Mouse (Mus musculus): Measurements from ENCODE around the gene Srprb.

The Srprb gene

GRCm38 (mm10) chr9:103143881-103144280 is 58.1 kb downstream of the Srprb start:
- DNase-seq = no peak

- DNase-seq = no peak
Observed at GRCm38 (mm10) chr9:103141266-103141665, 60.7 kb downstream of the Srprb start.

- no peak for DNase-seq
Observed at GRCm38 (mm10) chr9:103140384-103140783, 61.6 kb downstream of the Srprb start.

- DNase-seq = no peak
Observed at GRCm38 (mm10) chr9:103139481-103139880, 62.5 kb downstream of the Srprb start.

Measured in spleen, adult 18-20 months (tissue).